Mouse (Mus musculus): ENCODE results near the gene Ifitm5.

DNA sequence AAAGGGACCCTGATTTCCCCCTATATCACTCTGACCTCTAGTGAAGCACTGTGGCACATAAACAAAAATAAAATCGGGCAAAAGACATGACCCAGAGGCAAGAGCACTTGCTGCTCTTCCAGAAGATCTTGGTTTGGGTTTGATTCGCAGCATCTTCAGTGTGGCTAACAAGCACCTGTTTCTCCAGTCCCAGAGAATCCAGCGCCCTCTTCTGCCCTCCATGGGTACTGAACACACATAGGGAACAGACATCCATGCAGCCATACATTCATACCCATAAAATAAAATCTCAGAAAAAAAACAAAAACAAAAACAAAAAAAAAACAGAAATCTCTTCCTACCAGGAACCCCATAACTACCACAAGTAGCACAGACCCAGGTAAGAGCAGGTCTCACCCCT, 11.7 kb downstream of the Ifitm5 start:
- no peak for TF ChIP-seq TAL1 (IDR thresholded peaks at IDR 0.05; ENCODE audit: low read length)
- no peak for TF ChIP-seq GATA1 (IDR thresholded peaks at IDR 0.05; ENCODE audit: low read length)
